Mouse (Mus musculus) ES-Bruce4 (cell line): Measurements from ENCODE around the gene Fgfr2. TPM values are rescaled to one million over a fixed set of nuclear protein-coding genes. Genes with fewer than 3 reads are reported as not detected.

Experiments
- H3K27ac ChIP-seq: 2 replicates; pipeline ENCODE4 v1.5.1; 2012; ENCODE audit warnings: low read length, inconsistent platforms; ENCODE audit not compliant: insufficient read depth
- H3K27me3 ChIP-seq: 2 replicates; pipeline ENCODE4 v1.6.1; 2012; ENCODE audit warnings: mild to moderate bottlenecking, low read length, inconsistent platforms; ENCODE audit not compliant: control insufficient read depth, poor library complexity, insufficient read depth, severe bottlenecking
- H3K36me3 ChIP-seq: 2 replicates; pipeline ENCODE4 v1.6.1; 2012; ENCODE audit warnings: inconsistent platforms, mild to moderate bottlenecking, low read length, moderate library complexity; ENCODE audit not compliant: control insufficient read depth, poor library complexity, insufficient read depth, severe bottlenecking
- H3K4me1 ChIP-seq: one replicate; pipeline ENCODE4 v1.8.1; 2011; ENCODE audit warnings: low read length; ENCODE audit not compliant: control insufficient read depth, insufficient read depth
- H3K4me3 ChIP-seq: 2 replicates; pipeline ENCODE4 v1.5.1; 2011; ENCODE audit warnings: low read depth, mild to moderate bottlenecking, low read length
- H3K9ac ChIP-seq: 2 replicates; pipeline ENCODE4 v1.6.1; 2012; ENCODE audit warnings: low read depth, mild to moderate bottlenecking, inconsistent platforms; ENCODE audit not compliant: poor library complexity, severe bottlenecking
- H3K9me3 ChIP-seq: replicated peaks from 2 replicates; pipeline ENCODE4 v1.6.1; 2012; ENCODE audit warnings: mild to moderate bottlenecking, low read length, inconsistent platforms; ENCODE audit not compliant: control insufficient read depth, poor library complexity, insufficient read depth, severe bottlenecking
- CTCF ChIP-seq: IDR thresholded peaks from one replicate; pipeline ENCODE4 v1.8.1; 2011; ENCODE audit warnings: low read depth, low read length
- EP300 ChIP-seq: IDR thresholded peaks from 2 replicates; pipeline ENCODE4 v1.6.1; 2011; ENCODE audit warnings: low read depth, low read length; ENCODE audit not compliant: insufficient read depth
- POLR2A ChIP-seq: IDR thresholded peaks from one replicate; pipeline ENCODE4 v1.8.1; 2011; ENCODE audit warnings: low read length; ENCODE audit not compliant: insufficient read depth
- polyA plus RNA-seq: library from polyadenylated mRNA; stranded (reverse); fragments of >200 nt; gene quantifications from 2 replicates; pipeline ENCODE4 v1.2.4, GENCODE M21; 2011; ENCODE audit warnings: low read depth; ENCODE audit not compliant: missing spikeins, insufficient read depth, insufficient read length

Fgfr2 gene
- polyA plus RNA-seq, 1 experiment, result 34.8 TPM

- Histone ChIP-seq H3K9me3 (no peaks in the 10 kb centered on the region), H3K9ac (no peak overlapping the region), H3K27me3 (no peaks in the 10 kb centered on the region), H3K36me3 (no peaks in the 10 kb centered on the region), H3K4me1 (no peaks in the 10 kb centered on the region), H3K4me3 (no peak overlapping the region), H3K27ac (no peak overlapping the region)
- TF ChIP-seq CTCF, result no peak
- no peak for TF ChIP-seq POLR2A
- no peak for TF ChIP-seq EP300
Observed at GRCm38 (mm10) chr7:132761409-132761808, 361.7 kb downstream of the Fgfr2 start.

GRCm38 (mm10) chr7:132760589-132761180 lies 362.5 kb downstream of the Fgfr2 start:
- Histone ChIP-seq H3K4me3 (no peak overlapping the region), H3K27ac (no peak overlapping the region), H3K27me3 (no peaks in the 10 kb centered on the region), H3K9me3 (no peaks in the 10 kb centered on the region), H3K4me1 (no peaks in the 10 kb centered on the region), H3K36me3 (no peaks in the 10 kb centered on the region), H3K9ac (no peak overlapping the region)
- TF ChIP-seq POLR2A (no peak), EP300 (no peak), CTCF (no peak)

- no peak overlapping the region for H3K27ac ChIP-seq
- no peaks in the 10 kb centered on the region for H3K36me3 ChIP-seq
Observed at GRCm38 (mm10) chr7:132759926-132760325, 363.2 kb downstream of the Fgfr2 start.

GRCm38 (mm10) chr7:132759405-132759891 lies 363.7 kb downstream of the Fgfr2 start:
- Histone ChIP-seq H3K27me3 (no peaks in the 10 kb centered on the region), H3K36me3 (no peaks in the 10 kb centered on the region)
- TF ChIP-seq CTCF (no peak), EP300 (no peak), POLR2A (no peak)

More at GRCm38 (mm10) chr7:132759926-132760325, 363.2 kb downstream of the Fgfr2 start:
- no peaks in the 10 kb centered on the region for H3K4me1 ChIP-seq
- no peak for TF ChIP-seq POLR2A
- TF ChIP-seq EP300, result no peak
- no peak for TF ChIP-seq CTCF
- H3K9ac ChIP-seq, result no peak overlapping the region
- H3K9me3 ChIP-seq, result no peaks in the 10 kb centered on the region
- 0 out of 2 replicates have a peak overlapping the region, but pooled peaks have one; percentile 24 for H3K4me3 ChIP-seq
- no peaks in the 10 kb centered on the region for H3K27me3 ChIP-seq

GRCm38 (mm10) chr7:132758875-132759274 lies 364.3 kb downstream of the Fgfr2 start:
- no peak overlapping the region for H3K4me3 ChIP-seq
- TF ChIP-seq CTCF (no peak), POLR2A (no peak), EP300 (no peak)
- no peak overlapping the region for H3K27ac ChIP-seq
- no peak overlapping the region for H3K9ac ChIP-seq
- no peaks in the 10 kb centered on the region for H3K4me1 ChIP-seq
- H3K27me3 ChIP-seq, result no peaks in the 10 kb centered on the region
- H3K36me3 ChIP-seq, result no peaks in the 10 kb centered on the region
- H3K9me3 ChIP-seq, result no peaks in the 10 kb centered on the region

More at GRCm38 (mm10) chr7:132759405-132759891, 363.7 kb downstream of the Fgfr2 start:
- Histone ChIP-seq H3K4me1 (no peaks in the 10 kb centered on the region), H3K27ac (no peak overlapping the region), H3K9ac (no peak overlapping the region), H3K9me3 (no peaks in the 10 kb centered on the region), H3K4me3 (peak overlapping the region; percentile 24; the same call in 1 of the 2 replicates)

- no peaks in the 10 kb centered on the region for H3K9me3 ChIP-seq
- H3K4me3 ChIP-seq, result no peak overlapping the region
- H3K4me1 ChIP-seq, result no peaks in the 10 kb centered on the region
- TF ChIP-seq POLR2A (no peak), EP300 (no peak), CTCF (no peak)
- H3K27ac ChIP-seq, result no peak overlapping the region
- no peaks in the 10 kb centered on the region for H3K36me3 ChIP-seq
- H3K9ac ChIP-seq, result no peak overlapping the region
- H3K27me3 ChIP-seq, result no peaks in the 10 kb centered on the region
Observed at GRCm38 (mm10) chr7:132756325-132756724, 366.8 kb downstream of the Fgfr2 start.
